Mouse (Mus musculus) hindbrain, postnatal 0 days (tissue): ENCODE measurements around the gene Tchh. TPM values are rescaled to one million over a fixed set of nuclear protein-coding genes. Genes with fewer than 3 reads are reported as not detected.
"Not testable (repeated sequence)": the region's sequence is repeated elsewhere in the genome, so short reads cannot be mapped to it uniquely, and the experiment has no call there.

ENCODE experiments used
- ATAC-seq: fragments of 200-750 bp; cut with Nextera tagmentation; 2 replicates; pipeline ENCODE4 v1.8.0; 2017; ENCODE audit warnings: mild to moderate bottlenecking, moderate TSS enrichment, moderate library complexity
- DNase-seq: peaks from one replicate; pipeline ENCODE4 v3.0.0-alpha.2; 2015; ENCODE audit warnings: low spot score
- H3K27ac ChIP-seq: fragments of 300-500 bp; sonication (generic); 2 replicates; pipeline ENCODE4 v1.5.1; 2014; ENCODE audit warnings: mild to moderate bottlenecking
- H3K27me3 ChIP-seq: fragments of 300-500 bp; sonication (generic); 2 replicates; pipeline ENCODE4 v1.6.1; 2014; ENCODE audit warnings: low read length, mixed read lengths; ENCODE audit not compliant: insufficient read depth
- H3K36me3 ChIP-seq: fragments of 300-500 bp; sonication (generic); 2 replicates; pipeline ENCODE4 v1.6.1; 2014; ENCODE audit warnings: low read length, mixed read lengths; ENCODE audit not compliant: insufficient read depth
- H3K4me1 ChIP-seq: fragments of 300-500 bp; sonication (generic); 2 replicates; pipeline ENCODE4 v1.6.1; 2014; ENCODE audit warnings: antibody characterized with exemption, low read length, mixed read lengths; ENCODE audit not compliant: insufficient read depth
- H3K4me2 ChIP-seq: fragments of 300-500 bp; sonication (generic); 2 replicates; pipeline ENCODE4 v1.6.1; 2014; ENCODE audit warnings: low read depth, mild to moderate bottlenecking, low read length, moderate library complexity, mixed read lengths
- H3K4me3 ChIP-seq: fragments of 300-500 bp; sonication (generic); 2 replicates; pipeline ENCODE4 v1.5.1; 2014; ENCODE audit warnings: low read length
- H3K9ac ChIP-seq: fragments of 300-500 bp; sonication (generic); replicated peaks from 2 replicates; pipeline ENCODE4 v1.6.1; 2014; ENCODE audit warnings: mild to moderate bottlenecking, low read length, moderate library complexity, mixed read lengths
- H3K9me3 ChIP-seq: fragments of 300-500 bp; sonication (generic); 2 replicates; pipeline ENCODE4 v1.6.1; 2016; ENCODE audit warnings: low read length, mixed read lengths
- CTCF ChIP-seq: IDR thresholded peaks from 2 replicates; pipeline ENCODE4 v1.5.1; 2016; ENCODE audit warnings: antibody characterized with exemption, control low read depth, low read depth
- WGBS: fragments of 180-500 bp; shearing (Covaris S2); extraction: QIAGEN DNeasy Blood & Tissue Kit; methylation state at CpG from one replicate; pipeline ENCODE4 v1.1.7; 2014; 5-methylcytosine and 5-hydroxymethylcytosine counted together
- polyA plus RNA-seq: library from polyadenylated mRNA; unstranded; fragments of >200 nt; fragmentation: Nextera tagmentation; extraction: Ambion mirVana; gene quantifications from 2 replicates; pipeline ENCODE4 v1.2.1, GENCODE M21; 2015
- total RNA-seq: library from RNA; depleted of rRNA; stranded (reverse); fragments of >200 nt; gene quantifications from 2 replicates; pipeline ENCODE4 v1.2.3, GENCODE M21; 2014

Tchh gene
- total and polyA plus RNA-seq, 2 experiments from 2014 or later: 0.21 to 2.0 TPM

DNA sequence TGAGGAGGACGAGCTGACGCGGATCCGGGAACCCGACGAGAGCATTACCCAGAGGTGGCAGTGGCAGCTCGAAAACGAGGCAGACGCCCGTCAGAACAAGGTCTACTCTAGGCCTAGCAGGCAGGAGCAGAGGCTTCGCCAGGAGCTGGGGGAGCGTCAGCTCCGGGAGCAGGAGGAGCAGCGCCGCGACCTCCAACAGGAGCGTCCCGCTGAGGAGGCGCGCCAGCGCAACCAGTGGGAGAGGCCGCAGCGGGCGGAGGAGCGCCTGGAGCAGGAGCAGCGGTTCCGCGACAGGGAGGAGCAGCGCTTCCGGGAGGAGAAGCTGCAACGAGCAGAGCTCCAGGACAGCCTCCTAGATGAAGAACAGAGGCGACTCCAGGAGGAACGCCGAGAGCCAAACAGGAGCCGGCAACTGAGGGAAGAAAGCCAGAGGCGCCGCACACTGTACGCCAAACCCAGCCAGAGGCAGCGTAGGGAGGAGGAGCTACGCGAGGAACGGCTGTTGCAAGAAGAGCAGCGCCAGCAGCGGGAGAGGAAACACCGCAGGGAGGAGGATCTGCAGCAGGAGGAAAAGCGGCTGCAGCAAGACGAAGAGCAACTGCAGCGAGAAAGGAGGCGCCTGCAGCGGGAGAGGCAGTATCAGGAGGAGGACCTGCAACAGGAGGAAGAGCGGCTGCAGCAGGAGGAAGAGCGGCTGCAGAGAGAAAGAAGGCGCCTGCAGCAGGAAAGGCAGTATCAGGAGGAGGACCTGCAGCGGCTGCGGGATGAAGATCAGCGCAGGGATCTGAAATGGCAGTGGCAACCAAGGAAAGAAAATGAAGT is 2.4 kb downstream of the Tchh start:
- Histone ChIP-seq H3K27me3 (peaks cover 22% of the 10 kb centered on the region), H3K27ac (peak overlapping the region; percentile 72), H3K4me3 (peak overlapping the region; percentile 51), H3K4me2 (peak overlapping the region; percentile 92), H3K9me3 (no peaks in the 10 kb centered on the region), H3K9ac (peak overlapping the region; percentile 46), H3K36me3 (no peaks in the 10 kb centered on the region), H3K4me1 (0 out of 2 replicates have a peak, but pooled peaks cover 4% of the 10 kb centered on the region)
- DNase-seq: peak; percentile 85
- TF ChIP-seq CTCF: no peak
- ATAC-seq: peak; percentile 87
- WGBS: under 1% methylated on average over 55 of the region's 56 CpGs

DNA sequence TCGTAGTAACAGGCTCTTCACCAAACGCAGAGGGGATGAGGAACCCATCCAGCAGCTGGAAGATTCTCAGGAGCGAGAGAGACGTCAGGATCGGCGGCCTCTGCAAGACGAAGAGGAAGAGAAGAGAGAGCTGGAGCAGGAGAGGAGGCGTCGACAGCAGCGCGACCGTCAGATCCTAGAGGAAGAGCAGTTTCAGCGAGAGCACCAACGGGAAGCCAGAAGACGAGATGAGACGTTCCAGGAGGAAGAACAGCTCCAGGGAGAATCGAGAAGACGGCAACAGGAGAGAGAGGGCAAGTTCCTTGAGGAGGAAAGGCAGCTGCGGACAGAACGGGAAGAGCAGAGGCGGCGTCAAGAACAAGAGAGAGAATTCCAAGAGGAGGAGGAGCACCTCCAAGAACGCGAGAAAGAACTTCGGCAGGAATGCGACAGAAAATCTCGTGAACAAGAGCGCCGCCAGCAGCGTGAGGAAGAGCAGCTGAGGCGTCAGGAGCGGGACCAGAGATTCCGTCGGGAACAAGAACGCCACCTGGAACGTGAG is 3.1 kb downstream of the Tchh start:
- H3K9me3 ChIP-seq: no peaks in the 10 kb centered on the region
- WGBS: under 1% methylated on average over 36 of the region's 36 CpGs
- H3K36me3 ChIP-seq: no peaks in the 10 kb centered on the region
- H3K27me3 ChIP-seq: peaks cover 26% of the 10 kb centered on the region
- peak overlapping the region; percentile 51 for H3K4me3 ChIP-seq
- DNase-seq: peak; percentile 65
- ATAC-seq: peak; percentile 18; the same call in 1 of the 2 replicates
- H3K4me1 ChIP-seq: 0 out of 2 replicates have a peak, but pooled peaks cover 4% of the 10 kb centered on the region
- H3K4me2 ChIP-seq: peak overlapping the region; percentile 92
- peak overlapping the region; percentile 72 for H3K27ac ChIP-seq
- peak overlapping the region; percentile 46 for H3K9ac ChIP-seq
- 0 out of 2 replicates have a peak, but pooled peaks have one; percentile 13 for TF ChIP-seq CTCF

DNA sequence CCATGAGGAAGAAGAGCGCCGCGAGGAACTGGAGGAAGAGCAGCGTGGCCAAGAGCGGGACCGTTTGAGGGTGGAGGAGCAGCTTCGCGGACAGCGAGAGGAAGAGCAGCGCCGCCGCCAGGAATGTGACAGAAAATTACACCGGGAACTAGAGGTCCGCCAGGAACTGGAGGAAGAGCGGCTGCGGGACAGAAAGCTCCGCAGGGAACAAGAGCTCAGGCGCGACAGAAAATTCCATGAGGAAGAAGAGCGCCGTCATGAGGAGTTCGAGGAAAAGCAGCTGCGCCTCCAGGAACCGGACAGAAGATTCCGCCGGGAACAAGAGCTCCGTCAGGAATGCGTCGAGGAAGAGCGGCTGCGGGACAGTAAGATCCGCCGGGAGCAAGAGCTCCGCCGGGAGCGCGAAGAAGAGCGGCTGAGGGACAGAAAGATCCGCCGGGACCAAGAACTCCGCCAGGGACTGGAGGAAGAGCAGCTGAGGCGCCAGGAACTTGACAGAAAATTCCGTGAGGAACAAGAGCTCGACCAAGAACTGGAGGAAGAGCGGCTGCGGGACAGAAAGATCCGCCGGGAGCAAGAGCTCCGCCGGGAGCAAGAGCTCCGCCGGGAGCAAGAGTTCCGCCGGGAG is 4.1 kb downstream of the Tchh start:
- Histone ChIP-seq H3K9ac (peak overlapping the region; percentile 17; the same call in 1 of the 2 replicates), H3K4me3 (peak overlapping the region; percentile 51), H3K4me1 (0 out of 2 replicates have a peak, but pooled peaks cover 4% of the 10 kb centered on the region), H3K36me3 (no peaks in the 10 kb centered on the region), H3K27ac (no peak overlapping the region), H3K9me3 (no peaks in the 10 kb centered on the region), H3K4me2 (peak overlapping the region; percentile 92), H3K27me3 (peaks cover 21% of the 10 kb centered on the region)
- under 1% methylated on average over 54 of the region's 54 CpGs for whole genome bisulfite sequencing
- DNase-seq (peak; percentile 69), ATAC-seq (no peak)
- TF ChIP-seq CTCF: peak; percentile 47; the same call in 1 of the 2 replicates

DNA sequence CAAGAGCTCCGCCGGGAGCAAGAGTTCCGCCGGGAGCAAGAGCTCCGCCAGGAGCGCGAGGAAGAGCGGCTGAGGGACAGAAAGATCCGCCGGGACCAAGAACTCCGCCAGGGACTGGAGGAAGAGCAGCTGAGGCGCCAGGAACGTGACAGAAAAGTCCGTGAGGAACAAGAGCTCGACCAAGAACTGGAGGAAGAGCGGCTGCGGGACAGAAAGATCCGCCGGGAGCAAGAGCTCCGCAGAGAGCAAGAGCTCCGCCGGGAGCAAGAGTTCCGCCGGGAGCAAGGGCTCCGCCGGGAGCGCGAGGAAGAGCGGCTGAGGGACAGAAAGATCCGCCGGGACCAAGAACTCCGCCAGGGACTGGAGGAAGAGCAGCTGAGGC is 4.6 kb downstream of the Tchh start:
- not testable (repeated sequence) for H3K36me3 ChIP-seq, H3K4me1 ChIP-seq, H3K9me3 ChIP-seq, ATAC-seq, H3K9ac ChIP-seq, H3K27ac ChIP-seq
- under 1% methylated on average over 32 of the region's 32 CpGs for WGBS
- Histone ChIP-seq H3K27me3 (peaks cover 18% of the 10 kb centered on the region), H3K4me3 (peak overlapping the region; percentile 51), H3K4me2 (peak overlapping the region; percentile 92)
- peak; percentile 3 for DNase-seq

DNA sequence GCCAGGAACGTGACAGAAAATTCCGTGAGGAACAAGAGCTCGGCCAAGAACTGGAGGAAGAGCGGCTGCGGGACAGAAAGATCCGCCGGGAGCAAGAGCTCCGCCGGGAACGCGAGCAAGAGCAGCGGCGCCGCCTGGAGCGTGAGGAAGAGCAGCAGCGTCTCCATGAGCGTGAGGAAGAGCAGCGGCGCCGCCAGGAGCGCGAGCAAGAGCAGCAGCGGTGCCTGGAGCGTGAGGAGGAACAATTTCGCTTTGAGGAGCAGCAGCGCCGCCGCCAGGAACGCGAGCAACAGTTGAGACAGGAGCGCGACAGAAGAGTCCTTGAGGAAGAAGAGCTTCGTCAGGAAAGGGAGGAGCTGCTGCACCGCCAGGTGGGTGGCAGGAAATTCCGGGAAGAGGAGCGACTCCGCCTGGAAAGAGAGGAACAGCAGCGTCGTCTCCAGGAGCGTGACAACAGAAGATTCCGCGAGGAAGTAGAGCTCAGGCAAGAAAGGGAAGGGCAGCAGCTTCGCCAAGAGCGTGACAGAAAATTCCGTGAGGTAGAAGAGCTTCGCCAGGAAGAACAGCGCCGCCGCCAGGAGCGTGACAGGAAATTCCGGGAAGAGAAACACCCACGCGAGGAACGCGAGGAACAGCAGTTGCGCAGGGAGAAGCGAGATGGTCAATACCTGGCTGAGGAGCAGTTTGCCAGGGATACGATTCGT is 5.2 kb downstream of the Tchh start:
- no peaks in the 10 kb centered on the region for H3K9me3 ChIP-seq
- peak overlapping the region; percentile 92 for H3K4me2 ChIP-seq
- H3K4me3 ChIP-seq: peak overlapping the region; percentile 51
- ATAC-seq (peak; percentile 67), DNase-seq (peak; percentile 83)
- peaks cover 14% of the 10 kb centered on the region for H3K27me3 ChIP-seq
- no peaks in the 10 kb centered on the region for H3K36me3 ChIP-seq
- peak; percentile 71 for TF ChIP-seq CTCF
- under 1% methylated on average over 59 of the region's 59 CpGs for WGBS
- H3K27ac ChIP-seq: peak overlapping the region; percentile 27; the same call in 1 of the 2 replicates
- H3K4me1 ChIP-seq: 0 out of 2 replicates have a peak, but pooled peaks cover 4% of the 10 kb centered on the region
- peak overlapping the region; percentile 39 for H3K9ac ChIP-seq

DNA sequence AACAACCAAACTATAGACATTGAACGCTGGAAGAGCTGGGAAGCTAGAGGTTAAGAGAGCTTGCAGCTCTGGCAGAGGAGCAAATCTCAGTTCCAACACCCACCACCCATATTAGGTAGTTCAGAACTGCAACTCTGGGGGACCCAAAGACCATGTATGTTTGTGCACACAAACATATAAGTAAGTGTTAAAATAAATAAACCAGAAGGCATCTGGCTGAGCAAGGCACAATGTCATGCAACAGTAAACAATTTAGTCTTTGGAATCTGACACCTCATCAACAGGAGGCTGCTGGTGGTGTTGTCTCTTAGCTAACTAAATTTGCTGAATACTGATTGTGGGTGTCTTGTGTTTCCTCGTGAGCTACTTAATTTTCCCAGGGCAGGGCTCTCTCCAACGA is 24.4 kb downstream of the Tchh start:
- Histone ChIP-seq H3K4me3 (no peak overlapping the region), H3K9ac (no peak overlapping the region), H3K36me3 (no peaks in the 10 kb centered on the region), H3K9me3 (no peaks in the 10 kb centered on the region), H3K4me2 (no peak overlapping the region), H3K4me1 (no peaks in the 10 kb centered on the region), H3K27me3 (no peaks in the 10 kb centered on the region), H3K27ac (no peak overlapping the region)
- ATAC-seq (no peak), DNase-seq (no peak)
- no peak for TF ChIP-seq CTCF
- 75% methylated on average over 3 of the region's 3 CpGs for WGBS
